Mouse (Mus musculus) liver, adult 2 months (tissue): Measurements from ENCODE around the gene Gm5426. TPM values are rescaled to one million over a fixed set of nuclear protein-coding genes. Genes with fewer than 3 reads are reported as not detected.

Source experiments
- DNase-seq: peaks from one replicate; pipeline ENCODE4 v3.0.0-alpha.2; 2011; ENCODE audit warnings: low read depth, low spot score; ENCODE audit errors: extremely low read depth
- H3K27ac ChIP-seq: fragments of 200-500 bp; replicated peaks from 2 replicates; pipeline ENCODE4 v1.5.1; 2012; ENCODE audit warnings: low read depth, mild to moderate bottlenecking, control low read depth, inconsistent platforms, low read length; ENCODE audit not compliant: insufficient read depth
- H3K27me3 ChIP-seq: fragments of 200-500 bp; 2 replicates; pipeline ENCODE4 v1.6.1; 2012; ENCODE audit warnings: mild to moderate bottlenecking, moderate library complexity, low read length, inconsistent platforms; ENCODE audit not compliant: control insufficient read depth, insufficient read depth
- H3K36me3 ChIP-seq: fragments of 200-500 bp; 2 replicates; pipeline ENCODE4 v1.6.1; 2012; ENCODE audit warnings: low read length, inconsistent platforms; ENCODE audit not compliant: control insufficient read depth, insufficient read depth
- H3K4me1 ChIP-seq: fragments of 200-500 bp; 2 replicates; pipeline ENCODE4 v1.6.1; 2011; ENCODE audit warnings: low read length; ENCODE audit not compliant: control insufficient read depth, insufficient read depth
- H3K4me3 ChIP-seq: fragments of 200-500 bp; 2 replicates; pipeline ENCODE4 v1.5.1; 2011; ENCODE audit warnings: low read depth, mild to moderate bottlenecking, control low read depth, low read length, moderate library complexity; ENCODE audit not compliant: insufficient read depth
- H3K79me2 ChIP-seq: fragments of 200-500 bp; 2 replicates; pipeline ENCODE4 v1.6.1; 2012; ENCODE audit warnings: inconsistent platforms, mild to moderate bottlenecking, low read length, moderate library complexity; ENCODE audit not compliant: control insufficient read depth, insufficient read depth
- H3K9ac ChIP-seq: fragments of 200-500 bp; 2 replicates; pipeline ENCODE4 v1.6.1; 2012; ENCODE audit warnings: low read depth, mild to moderate bottlenecking, control low read depth, inconsistent platforms, low read length
- CTCF ChIP-seq: fragments of 200-500 bp; IDR thresholded peaks from 2 replicates; pipeline ENCODE4 v1.5.1; 2011; ENCODE audit warnings: low read depth, low read length, control low read depth
- POLR2A ChIP-seq: fragments of 200-500 bp; IDR thresholded peaks from 2 replicates; pipeline ENCODE4 v1.6.1; 2011; ENCODE audit warnings: low read length, control low read depth; ENCODE audit not compliant: insufficient read depth; ENCODE audit errors: extremely low read depth
- WGBS: fragments of 180-500 bp; shearing (Covaris S2); methylation state at CpG from one replicate; pipeline ENCODE4 v1.1.7; 2018; 5-methylcytosine and 5-hydroxymethylcytosine counted together
- polyA plus RNA-seq: library from polyadenylated mRNA; depleted of rRNA; stranded (reverse); fragments of >200 nt; gene quantifications from 2 replicates; pipeline ENCODE4 v1.2.3, GENCODE M21; 2012
- total RNA-seq: library from RNA; depleted of rRNA; stranded (reverse); fragments of >200 nt; gene quantifications from 2 replicates; pipeline ENCODE4 v1.2.3, GENCODE M21; 2014

The Gm5426 gene
- total and polyA plus RNA-seq, 2 experiments, result not detected

DNA sequence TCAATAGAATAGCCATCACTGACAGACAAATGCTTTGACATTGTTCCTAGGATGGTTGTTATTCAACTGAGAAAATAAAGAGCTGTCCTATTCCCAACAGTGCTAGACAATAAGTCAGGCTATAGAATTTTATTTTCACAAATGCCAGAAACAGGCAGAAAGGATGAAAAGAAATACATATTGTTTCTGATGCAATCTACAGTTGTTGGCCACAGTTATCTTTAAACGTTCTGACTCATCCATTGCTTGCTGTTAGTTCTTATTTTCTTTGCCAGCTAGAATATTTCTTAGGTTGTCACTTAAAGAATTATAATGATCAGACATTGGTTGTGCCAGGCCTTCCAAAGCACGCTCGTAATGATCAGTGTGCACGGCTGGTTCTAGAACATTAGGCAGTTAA, 35.4 kb upstream of the Gm5426 start:
- DNase-seq, result no peak
- Histone ChIP-seq H3K36me3 (no peaks in the 10 kb centered on the region), H3K4me3 (no peak overlapping the region), H3K27me3 (no peaks in the 10 kb centered on the region), H3K4me1 (no peaks in the 10 kb centered on the region), H3K27ac (no peak overlapping the region), H3K79me2 (no peaks in the 10 kb centered on the region), H3K9ac (no peak overlapping the region)
- 90% methylated on average over 4 of the region's 4 CpGs for WGBS
- no peak for TF ChIP-seq POLR2A
- TF ChIP-seq CTCF, result no peak

DNA sequence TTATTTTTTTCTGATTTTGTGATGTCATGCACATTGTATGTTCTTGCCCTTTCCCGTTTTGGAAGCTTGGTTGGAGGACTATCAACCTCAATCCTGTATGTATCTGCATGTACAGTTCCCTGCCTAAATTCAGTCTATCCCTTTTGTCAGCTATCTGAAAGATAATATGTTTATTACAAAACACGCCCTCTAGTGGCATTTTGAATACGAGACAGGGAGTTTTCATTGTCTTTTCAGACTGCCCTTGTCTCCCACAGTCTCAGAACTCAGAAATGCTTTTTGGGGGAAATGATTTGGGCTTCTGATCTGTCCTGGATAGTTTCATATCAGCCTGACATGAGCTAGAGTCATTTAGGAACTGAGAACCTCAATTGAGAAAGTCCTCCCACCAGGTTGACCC, 32.2 kb upstream of the Gm5426 start:
- H3K79me2 ChIP-seq, result no peaks in the 10 kb centered on the region
- H3K9ac ChIP-seq, result no peak overlapping the region
- H3K27ac ChIP-seq, result no peak overlapping the region
- whole genome bisulfite sequencing, result 58% methylated on average over 3 of the region's 3 CpGs
- H3K4me1 ChIP-seq, result peaks cover 2% of the 10 kb centered on the region; the same call in 1 of the 2 replicates
- no peak for DNase-seq
- H3K4me3 ChIP-seq, result no peak overlapping the region
- no peaks in the 10 kb centered on the region for H3K36me3 ChIP-seq
- H3K27me3 ChIP-seq, result no peaks in the 10 kb centered on the region
- TF ChIP-seq CTCF, result no peak
- no peak for TF ChIP-seq POLR2A

DNA sequence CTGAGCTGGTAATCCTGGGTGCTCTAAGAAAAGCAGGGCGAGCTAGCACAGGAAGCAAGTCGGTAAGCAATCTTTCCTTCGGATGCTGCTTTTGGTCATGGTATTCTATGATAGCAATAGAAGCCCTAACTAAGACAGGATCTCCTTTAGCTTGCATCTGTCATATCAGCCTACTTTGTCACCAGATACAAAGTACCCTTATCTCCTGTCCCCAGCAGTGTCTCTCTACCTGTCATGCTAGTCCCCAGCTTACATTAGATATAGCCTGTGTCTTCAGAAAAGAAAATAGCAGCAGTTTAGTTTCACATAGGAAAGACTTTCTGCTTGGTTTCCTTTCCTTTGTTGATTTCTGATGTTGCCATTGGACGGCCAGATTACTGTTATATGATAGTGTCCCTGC, 31.8 kb upstream of the Gm5426 start:
- TF ChIP-seq CTCF (no peak), POLR2A (no peak)
- no peaks in the 10 kb centered on the region for H3K36me3 ChIP-seq
- H3K4me3 ChIP-seq, result no peak overlapping the region
- H3K27me3 ChIP-seq, result no peaks in the 10 kb centered on the region
- no peak overlapping the region for H3K9ac ChIP-seq
- 85% methylated on average over 4 of the region's 4 CpGs for WGBS
- H3K79me2 ChIP-seq, result no peaks in the 10 kb centered on the region
- no peak for DNase-seq
- H3K4me1 ChIP-seq, result peaks cover 2% of the 10 kb centered on the region; the same call in 1 of the 2 replicates
- H3K27ac ChIP-seq, result no peak overlapping the region

DNA sequence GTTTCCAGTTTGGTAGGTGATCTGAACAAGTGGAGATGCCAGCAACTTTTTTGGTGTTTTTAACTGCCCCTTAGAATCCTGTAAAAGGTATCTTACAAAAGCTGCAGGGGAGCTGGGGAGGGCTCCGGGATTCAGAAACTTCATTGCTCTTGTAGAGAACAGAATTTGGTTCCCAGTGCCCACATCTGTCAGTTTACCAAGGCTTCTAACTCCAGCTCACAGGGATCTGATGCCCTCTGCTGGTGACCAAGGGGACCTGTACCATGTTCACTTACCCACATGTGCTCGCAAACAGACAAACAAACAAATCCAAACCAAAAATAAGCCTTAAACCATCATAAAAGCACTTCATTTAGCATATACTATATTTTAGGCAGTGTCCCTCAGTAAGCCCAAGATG, 31.3 kb upstream of the Gm5426 start:
- no peaks in the 10 kb centered on the region for H3K27me3 ChIP-seq

DNA sequence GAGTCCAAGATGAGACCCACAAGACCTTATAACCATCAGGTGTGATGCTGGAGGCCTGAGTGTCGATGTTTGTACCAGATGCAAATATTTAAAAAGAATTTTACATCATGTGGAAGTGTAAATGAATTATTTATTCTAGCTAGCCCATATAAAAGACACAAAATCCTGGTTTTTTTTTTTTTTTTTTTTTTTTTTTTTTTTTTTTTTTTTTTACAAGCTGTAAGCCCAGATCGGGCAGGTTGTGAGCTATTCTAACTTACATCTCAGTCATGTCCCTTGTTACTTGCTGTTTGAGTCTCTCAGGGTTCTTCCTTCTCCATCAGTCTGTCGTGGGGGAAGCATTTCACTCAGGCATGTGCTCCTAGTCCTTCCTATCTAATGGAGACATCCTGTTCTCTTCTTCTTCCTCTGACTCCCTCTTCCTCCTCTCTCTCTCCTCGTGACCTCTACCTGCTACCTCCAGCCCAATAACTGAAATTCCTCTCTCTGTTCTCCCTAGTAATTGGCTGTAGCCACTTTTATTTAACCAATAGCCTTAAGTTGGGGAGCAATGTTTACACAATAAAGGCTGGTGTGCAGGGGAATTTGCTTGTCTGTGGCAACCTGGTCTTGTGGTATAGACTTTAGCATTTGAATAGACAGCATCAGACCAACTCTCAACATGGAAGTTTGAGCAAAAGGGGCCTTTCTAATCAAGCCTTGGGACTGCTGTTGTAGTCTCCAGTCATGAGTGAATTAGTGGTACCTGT, 29.3 kb upstream of the Gm5426 start:
- Histone ChIP-seq H3K4me3 (no peak overlapping the region), H3K27ac (no peak overlapping the region), H3K79me2 (no peaks in the 10 kb centered on the region), H3K9ac (no peak overlapping the region), H3K4me1 (peaks cover 2% of the 10 kb centered on the region; the same call in 1 of the 2 replicates), H3K27me3 (no peaks in the 10 kb centered on the region), H3K36me3 (no peaks in the 10 kb centered on the region)
- TF ChIP-seq POLR2A, result no peak
- TF ChIP-seq CTCF, result no peak
- DNase-seq, result no peak
- 76% methylated on average over 4 of the region's 4 CpGs for WGBS

More for the DNA sequence above, 31.3 kb upstream of the Gm5426 start:
- TF ChIP-seq CTCF (peak; percentile 58), POLR2A (no peak)
- Histone ChIP-seq H3K27ac (no peak overlapping the region), H3K36me3 (no peaks in the 10 kb centered on the region), H3K79me2 (no peaks in the 10 kb centered on the region), H3K4me3 (no peak overlapping the region), H3K9ac (no peak overlapping the region), H3K4me1 (peaks cover 2% of the 10 kb centered on the region; the same call in 1 of the 2 replicates)
- peak; percentile 39 for DNase-seq
- WGBS, result 97% methylated on average over 2 of the region's 2 CpGs

DNA sequence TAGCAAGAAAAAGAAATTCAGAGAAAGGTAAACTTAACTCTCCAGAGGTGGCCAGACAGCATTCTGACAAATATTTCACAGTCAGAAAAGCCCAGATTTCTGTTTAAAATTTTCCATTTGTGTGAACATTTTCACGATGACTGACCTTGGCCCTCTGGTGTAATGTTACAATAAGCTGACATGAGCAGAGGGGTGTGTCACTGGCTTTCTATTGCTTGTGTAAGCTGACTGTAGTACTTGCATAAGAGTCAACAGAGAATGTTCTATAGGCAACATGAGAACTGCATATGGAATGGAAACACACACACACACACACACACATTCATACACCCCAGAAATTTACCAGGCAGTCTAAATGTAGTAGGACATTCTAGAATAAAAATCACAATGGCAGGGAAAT, 28.6 kb upstream of the Gm5426 start:
- DNase-seq, result peak; percentile 66
- WGBS, result 8% methylated on average over 1 of the region's 1 CpGs
- TF ChIP-seq POLR2A, result no peak
- no peak for TF ChIP-seq CTCF

More for the DNA sequence above, 28.6 kb upstream of the Gm5426 start:
- no peak overlapping the region for H3K4me3 ChIP-seq
- H3K27me3 ChIP-seq, result no peaks in the 10 kb centered on the region
- H3K79me2 ChIP-seq, result no peaks in the 10 kb centered on the region
- no peak overlapping the region for H3K9ac ChIP-seq
- H3K36me3 ChIP-seq, result no peaks in the 10 kb centered on the region
- H3K4me1 ChIP-seq, result peaks cover 2% of the 10 kb centered on the region; the same call in 1 of the 2 replicates
- no peak overlapping the region for H3K27ac ChIP-seq
